Mouse (Mus musculus): ENCODE data around the gene Elovl7.

Elovl7 gene

DNA sequence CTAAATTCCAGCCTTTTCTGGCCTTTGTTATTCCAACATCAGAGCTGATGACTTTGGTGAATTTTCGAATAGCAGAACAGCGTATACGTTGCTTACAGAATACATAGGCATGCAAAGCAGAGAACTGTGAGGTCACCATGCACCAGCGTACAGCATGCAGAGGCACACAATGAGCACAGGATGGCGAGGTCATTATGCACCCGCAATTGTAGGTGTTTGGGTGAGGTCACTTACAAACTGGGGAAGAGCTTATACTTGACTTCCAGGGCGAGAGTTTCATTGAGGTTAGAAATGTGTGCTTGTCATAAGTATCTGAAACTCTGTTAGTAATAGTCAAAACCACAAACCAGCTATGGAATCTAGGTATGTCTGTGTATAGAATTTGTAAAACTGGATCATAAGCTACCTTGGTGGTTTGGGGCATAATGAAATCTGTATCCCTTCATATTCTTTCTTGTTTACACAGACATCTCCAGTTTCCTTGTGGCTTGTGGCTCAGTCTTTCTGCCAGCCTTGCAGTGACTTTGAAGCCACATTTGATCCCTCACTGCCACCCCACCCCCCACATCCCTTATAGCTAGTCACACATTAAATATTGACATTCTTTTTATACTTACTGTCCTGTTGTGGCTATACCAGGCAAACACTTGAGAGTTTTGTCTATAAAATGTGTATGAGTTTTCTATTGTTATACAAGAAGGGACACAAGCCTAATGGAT, 88.9 kb downstream of the Elovl7 start:
- DNase-seq (ENCODE audit: low spot score), result no peak

- no peak for DNase-seq (ENCODE audit: low spot score)
Measured at GRCm38 (mm10) chr13:108303841-108304240, 89.6 kb downstream of the Elovl7 start.

DNA sequence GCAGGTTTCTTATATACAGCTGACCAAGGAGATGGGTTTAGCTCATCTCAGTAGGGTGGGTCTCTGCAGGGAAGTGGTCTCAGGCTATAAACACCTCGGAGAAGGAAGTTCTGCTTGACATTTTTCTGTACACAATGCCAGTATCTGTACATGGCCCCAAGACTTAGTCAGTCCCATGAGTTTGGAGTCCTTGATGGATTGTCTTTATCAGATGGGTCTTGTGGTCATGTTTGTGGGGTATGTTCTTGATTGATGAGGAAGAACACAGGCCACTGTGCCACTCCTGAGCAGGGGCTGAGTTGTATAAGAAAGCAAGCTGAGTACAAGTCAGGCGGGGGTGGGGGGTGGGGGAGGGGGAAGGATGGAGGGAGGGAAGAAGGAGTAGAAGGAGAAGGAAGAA, 90.5 kb downstream of the Elovl7 start:
- no peak for DNase-seq (ENCODE audit: low spot score)

DNA sequence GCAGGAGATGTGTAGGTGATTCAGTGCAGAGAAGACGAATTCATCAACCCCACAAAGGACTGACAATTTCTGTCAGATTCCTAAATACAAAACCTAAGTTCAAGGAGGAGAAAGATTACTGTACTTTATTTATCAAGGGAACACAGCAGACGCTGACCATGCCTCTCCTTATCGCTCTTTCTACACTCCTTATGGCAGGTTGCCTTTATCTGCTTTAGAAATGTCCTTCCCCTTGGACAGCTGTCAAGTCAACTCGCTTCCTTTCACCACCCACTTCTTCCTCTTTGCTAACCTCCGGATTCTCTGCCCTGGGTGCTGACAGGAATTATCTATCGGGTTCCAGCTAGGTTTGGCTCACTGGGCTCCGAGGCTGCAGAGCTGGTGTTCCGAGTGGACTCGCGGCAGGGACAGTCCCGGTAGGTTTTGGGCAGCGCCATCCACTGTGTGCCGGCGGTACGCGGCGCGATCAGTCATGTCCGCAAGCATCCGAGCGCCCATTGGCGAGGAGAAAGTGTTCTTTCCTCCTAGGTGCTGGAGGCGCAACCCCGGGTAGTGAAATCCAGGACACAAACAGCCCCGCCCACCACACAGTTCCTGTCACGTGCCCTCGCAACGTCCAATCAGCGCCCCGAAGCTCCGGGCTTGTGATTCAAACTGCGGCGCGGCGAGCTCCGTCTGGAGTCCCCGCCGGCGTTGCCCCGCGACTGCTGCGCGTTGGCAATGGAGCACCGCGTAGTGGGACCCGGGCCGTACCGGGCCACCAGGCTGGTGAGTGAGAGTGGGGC, 101.7 kb downstream of the Elovl7 start, which contains the start of gene Depdc1b:
Depdc1b (plus strand) TSS at position 631 of the 785 bp plus-strand sequence.
- peak; percentile 93 for DNase-seq (ENCODE audit: low spot score)

GRCm38 (mm10) chr13:108316487-108316903, 102.3 kb downstream of the Elovl7 start:
- DNase-seq (ENCODE audit: low spot score), result peak; percentile 11

DNA sequence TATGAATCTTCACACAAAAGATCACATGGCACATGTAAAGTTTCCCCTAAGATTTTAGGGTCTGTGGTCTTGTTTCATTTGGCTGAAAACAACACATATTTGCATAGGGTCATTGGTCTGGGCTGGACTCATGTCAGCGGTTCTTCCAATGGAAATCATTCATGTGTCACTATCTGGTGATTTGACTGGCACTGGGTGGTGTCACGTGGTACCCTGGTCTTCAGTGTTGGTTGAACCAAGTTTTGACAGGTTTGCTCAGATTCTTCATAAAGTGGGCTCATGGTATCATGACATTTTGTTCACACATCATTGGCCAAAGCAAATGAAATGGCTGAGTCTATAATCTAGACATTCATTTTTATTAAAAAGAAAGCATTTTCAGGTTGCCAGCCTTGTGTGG, 103.2 kb downstream of the Elovl7 start:
- no peak for DNase-seq (ENCODE audit: low spot score)

- no peak for DNase-seq (ENCODE audit: low spot score)
Measured at GRCm38 (mm10) chr13:108319028-108319427, 104.8 kb downstream of the Elovl7 start.

GRCm38 (mm10) chr13:108320216-108320615, 106.0 kb downstream of the Elovl7 start:
- DNase-seq (ENCODE audit: low spot score), result no peak

- no peak for DNase-seq (ENCODE audit: low spot score)
Measured at GRCm38 (mm10) chr13:108322466-108322865, 108.3 kb downstream of the Elovl7 start.

DNA sequence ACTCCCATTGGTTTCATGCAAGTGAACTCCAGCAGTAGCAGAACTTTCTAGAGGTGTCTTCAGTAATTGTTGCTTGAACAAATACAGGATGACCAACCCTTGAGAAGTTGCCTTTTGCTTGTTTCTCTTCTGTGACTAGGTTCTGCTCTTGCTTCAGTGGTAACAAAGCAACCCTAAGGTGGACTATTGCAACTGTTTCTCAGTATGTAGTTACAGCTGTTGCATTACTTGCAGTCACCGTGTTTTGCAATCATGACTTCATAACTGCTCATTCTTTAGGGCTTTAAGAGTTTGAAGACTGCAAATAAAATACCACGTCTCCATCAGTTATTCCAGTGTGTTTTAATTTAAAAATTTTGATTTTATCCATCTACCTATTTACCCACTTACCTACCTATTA, 109.1 kb downstream of the Elovl7 start:
- no peak for DNase-seq (ENCODE audit: low spot score)

GRCm38 (mm10) chr13:108323866-108324829, 109.9 kb downstream of the Elovl7 start:
- no peak for DNase-seq (ENCODE audit: low spot score)

DNA sequence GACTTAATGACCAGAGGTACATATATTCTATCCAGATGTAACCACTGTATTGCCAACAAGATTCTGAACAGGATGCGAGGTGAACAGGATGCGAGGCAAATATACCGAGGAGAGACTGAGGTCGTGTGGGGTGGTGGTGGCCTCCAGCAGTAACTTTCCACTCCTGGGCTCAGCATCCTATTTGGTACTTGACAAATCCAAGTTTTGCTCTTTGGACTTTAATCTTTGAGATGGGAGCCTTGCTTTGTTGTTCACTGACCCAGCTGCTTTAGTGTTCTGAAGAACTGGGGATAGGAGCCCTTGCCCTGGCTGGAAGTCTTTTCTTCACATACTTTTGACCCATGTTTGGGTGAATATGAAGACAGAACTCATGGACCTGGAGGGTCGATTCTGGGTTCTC, 111.7 kb downstream of the Elovl7 start:
- DNase-seq (ENCODE audit: low spot score), result no peak

GRCm38 (mm10) chr13:108326351-108326750, 112.1 kb downstream of the Elovl7 start:
- no peak for DNase-seq (ENCODE audit: low spot score)

GRCm38 (mm10) chr13:108327047-108327446, 112.8 kb downstream of the Elovl7 start:
- DNase-seq (ENCODE audit: low spot score), result no peak

DNA sequence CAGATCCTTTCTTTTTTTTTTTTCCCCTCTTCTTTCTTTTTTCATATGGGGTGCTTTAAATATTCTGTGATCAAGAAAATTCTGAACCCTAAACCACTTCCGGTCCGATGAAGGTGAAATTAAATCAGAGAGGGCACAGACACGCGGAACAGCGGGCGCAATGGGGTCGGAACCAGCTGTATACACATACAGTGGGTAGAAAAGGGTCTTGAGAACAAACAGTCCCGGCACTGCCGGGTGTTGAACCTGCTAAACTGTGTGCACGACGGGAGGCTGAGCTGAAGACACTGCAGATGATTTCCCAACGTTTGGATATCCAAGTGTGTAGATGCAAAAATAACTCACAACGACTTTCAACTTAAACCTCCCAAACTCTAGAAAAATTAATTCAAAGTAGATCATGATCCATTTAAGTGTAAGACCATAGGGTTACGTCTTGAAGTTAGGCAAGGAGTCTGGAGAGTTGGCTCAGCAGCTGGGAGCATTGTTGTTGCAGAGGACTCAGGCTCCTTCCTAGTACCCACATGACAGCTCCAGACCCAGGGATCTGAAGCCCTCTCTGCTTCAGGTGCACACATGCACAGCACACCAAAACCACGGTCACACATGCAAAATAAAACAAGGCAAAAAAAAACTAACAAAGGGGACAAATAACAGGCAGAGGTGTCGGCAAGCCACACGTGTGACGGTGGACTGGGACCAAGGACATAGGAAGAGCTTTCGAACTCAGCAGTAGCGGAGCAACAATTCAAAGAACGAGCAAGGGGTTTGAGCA, 114.4 kb downstream of the Elovl7 start:
- DNase-seq (ENCODE audit: low spot score), result no peak

DNA sequence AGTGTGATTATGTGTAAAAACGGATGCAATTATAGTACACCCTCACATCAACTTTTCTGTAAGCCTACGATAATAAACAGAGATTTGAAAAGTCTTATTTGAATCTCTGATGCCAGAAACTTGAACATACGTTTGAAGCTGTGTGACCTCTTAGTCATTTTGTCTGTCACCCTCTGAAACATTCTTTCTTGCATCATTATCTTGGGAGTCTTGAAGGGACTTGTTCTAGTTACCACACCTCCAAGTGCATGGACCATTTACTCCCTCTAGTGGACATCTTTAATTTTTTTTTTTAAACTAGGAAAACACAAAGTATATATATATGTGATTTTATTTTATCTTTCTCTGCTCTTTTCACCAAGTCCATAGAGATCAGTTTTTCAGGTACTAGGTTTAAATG, 115.5 kb downstream of the Elovl7 start:
- no peak for DNase-seq (ENCODE audit: low spot score)

Measured in testis, postnatal 14 days (tissue).